Mouse (Mus musculus) embryonic facial prominence, embryonic 15.5 days (tissue): Measurements from ENCODE around the gene Ifne. TPM values are rescaled to one million over a fixed set of nuclear protein-coding genes. Genes with fewer than 3 reads are reported as not detected.
"Not testable (repeated sequence)": the region's sequence is repeated elsewhere in the genome, so short reads cannot be mapped to it uniquely, and the experiment has no call there.

Experiments used
- ATAC-seq: fragments of 200-750 bp; cut with Nextera tagmentation; 2 replicates; pipeline ENCODE4 v1.8.0; 2017; ENCODE audit warnings: low read depth, moderate TSS enrichment; ENCODE audit not compliant: insufficient number of reproducible peaks, low FRiP score, low TSS enrichment
- H3K27ac ChIP-seq: fragments of 300-500 bp; sonication (generic); replicated peaks from 2 replicates; pipeline ENCODE4 v1.5.1; 2015; ENCODE audit warnings: mild to moderate bottlenecking, inconsistent platforms
- H3K27me3 ChIP-seq: fragments of 300-500 bp; sonication (generic); 2 replicates; pipeline ENCODE4 v1.6.1; 2015; ENCODE audit warnings: inconsistent platforms
- H3K36me3 ChIP-seq: fragments of 300-500 bp; sonication (generic); 2 replicates; pipeline ENCODE4 v1.6.1; 2015; ENCODE audit warnings: mild to moderate bottlenecking, inconsistent platforms
- H3K4me1 ChIP-seq: fragments of 300-500 bp; sonication (generic); 2 replicates; pipeline ENCODE4 v1.6.1; 2015; ENCODE audit warnings: inconsistent platforms
- H3K4me2 ChIP-seq: fragments of 300-500 bp; sonication (generic); replicated peaks from 2 replicates; pipeline ENCODE4 v1.6.1; 2015; ENCODE audit warnings: mild to moderate bottlenecking, inconsistent platforms
- H3K4me3 ChIP-seq: fragments of 300-500 bp; sonication (generic); replicated peaks from 2 replicates; pipeline ENCODE4 v1.5.1; 2015; ENCODE audit warnings: mild to moderate bottlenecking, inconsistent platforms
- H3K9ac ChIP-seq: fragments of 300-500 bp; sonication (generic); 2 replicates; pipeline ENCODE4 v1.6.1; 2015; ENCODE audit warnings: inconsistent platforms
- H3K9me3 ChIP-seq: fragments of 300-500 bp; sonication (generic); replicated peaks from 2 replicates; pipeline ENCODE4 v1.6.1; 2016; ENCODE audit warnings: inconsistent platforms
- WGBS: fragments of 180-500 bp; shearing (Covaris S2); methylation state at CpG from one replicate; pipeline ENCODE4 v1.1.7; 2015; 5-methylcytosine and 5-hydroxymethylcytosine counted together
- microRNA counts: library from miRNA; unstranded; fragments of <30 nt; microRNA quantifications from one replicate; lab custom pipeline; 2016
- microRNA-seq: library from miRNA; unstranded; fragments of <30 nt; microRNA quantifications from one replicate; pipeline ENCODE4, GENCODE M21; 2016; ENCODE audit warnings: borderline number of aligned reads
- polyA plus RNA-seq: library from polyadenylated mRNA; unstranded; fragments of >200 nt; fragmentation: Nextera tagmentation; extraction: Ambion mirVana; gene quantifications from 2 replicates; pipeline ENCODE4 v1.2.1, GENCODE M21; 2015

Ifne gene
- polyA plus RNA-seq, 1 experiment from 2014 or later: not detected

DNA sequence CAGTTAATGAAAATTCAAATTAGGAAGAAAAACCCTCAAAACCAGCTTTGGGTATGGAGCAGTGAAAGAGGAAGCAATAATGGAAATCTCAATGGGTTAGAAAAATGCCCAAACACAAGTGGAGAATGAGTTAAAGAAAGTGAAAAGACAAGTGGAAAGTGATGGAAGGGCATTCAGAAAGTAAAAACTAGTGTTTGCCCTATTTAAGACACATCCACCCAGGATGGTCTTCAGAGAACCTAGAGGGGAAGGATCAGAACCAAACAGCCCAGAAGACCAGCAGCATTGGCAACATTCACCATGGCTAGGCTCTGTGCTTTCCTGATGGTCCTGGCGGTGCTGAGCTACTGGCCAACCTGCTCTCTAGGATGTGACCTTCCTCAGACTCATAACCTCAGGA lies 44.8 kb downstream of the Ifne start, which contains the start of gene Ifna5:
Gene Ifna5, plus strand, starts transcription at position 301 of the 400 bp plus-strand sequence.
- not testable (repeated sequence) for H3K4me1 ChIP-seq, H3K27me3 ChIP-seq, ATAC-seq, H3K9ac ChIP-seq, H3K4me2 ChIP-seq, H3K36me3 ChIP-seq, H3K4me3 ChIP-seq, H3K9me3 ChIP-seq, H3K27ac ChIP-seq
- WGBS: 81% methylated on average over 1 of the region's 1 CpGs

DNA sequence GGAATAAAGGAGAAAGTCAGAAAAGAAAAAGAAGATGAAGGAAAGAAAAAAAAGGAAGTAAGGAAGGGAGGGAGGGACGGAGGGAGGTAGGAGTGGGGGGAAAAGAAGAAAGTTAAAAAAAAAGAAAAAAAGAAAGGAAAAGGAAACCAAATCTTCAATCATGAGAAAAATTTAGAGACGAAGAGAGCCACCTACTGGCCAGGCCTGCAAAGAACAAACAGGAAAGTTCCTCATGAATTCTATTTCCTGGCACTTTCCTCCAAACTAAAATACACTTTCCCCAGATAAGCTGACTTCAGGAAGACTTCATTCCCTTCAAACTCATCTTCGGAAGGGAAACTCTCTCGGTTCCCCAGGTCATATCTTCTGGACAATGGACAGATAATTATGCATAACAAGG lies 49.5 kb downstream of the Ifne start:
- Histone ChIP-seq H3K36me3 (no peaks in the 10 kb centered on the region), H3K27ac (no peak overlapping the region), H3K9ac (no peak overlapping the region), H3K4me3 (no peak overlapping the region), H3K9me3 (no peaks in the 10 kb centered on the region), H3K4me1 (no peaks in the 10 kb centered on the region), H3K4me2 (no peak overlapping the region), H3K27me3 (no peaks in the 10 kb centered on the region)
- WGBS: 22% methylated on average over 4 of the region's 4 CpGs
- ATAC-seq: no peak

MicroRNAs within 50 kb of the gene (microRNA counts, 519-probe panel; counts per million panel counts)
- 2,531 counts per million, percentile 58 among the panel's probes with 10 or more counts for microRNA mmu-miR-31 (lab: Ali Mortazavi, UCI)

Small RNAs within 50 kb of the gene (microRNA-seq; reads per million reads assigned to microRNA genes)
- gene Mir31: 593 reads per million, percentile 73 among the genes with 10 or more reads in this experiment

Other genes with a start within 250 kb of the Ifne start
- gene C87499, start 245.8 kb downstream of the Ifne start, polyA plus RNA-seq: not detected in 2 replicates
- gene Ifna13, start 235.7 kb downstream of the Ifne start, polyA plus RNA-seq: not detected in 2 replicates
- gene Ifna16, start 203.3 kb downstream of the Ifne start, polyA plus RNA-seq: not detected in 2 replicates
- not detected in 2 replicates for gene Ifna2, start 196.3 kb downstream of the Ifne start, polyA plus RNA-seq
- not detected in 2 replicates for gene Ifnab, start 188.8 kb downstream of the Ifne start, polyA plus RNA-seq
- gene Gm26566, start 158.4 kb downstream of the Ifne start, polyA plus RNA-seq: 0.72 and 1.2 TPM in 2 replicates
- 90.9 and 93.4 TPM in 2 replicates for gene Klhl9, start 157.7 kb downstream of the Ifne start, polyA plus RNA-seq
- gene Gm13271, start 125.3 kb downstream of the Ifne start, polyA plus RNA-seq: not detected in 2 replicates
- 0.32 and 0.75 TPM in 2 replicates for gene Gm13283, start 120.1 kb downstream of the Ifne start, polyA plus RNA-seq
- 0.49 and 0.58 TPM in 2 replicates for gene Gm13290, start 106.4 kb downstream of the Ifne start, polyA plus RNA-seq
- not detected in 2 replicates for gene Gm13289, start 103.3 kb downstream of the Ifne start, polyA plus RNA-seq
- not detected in 2 replicates for gene Gm13272, start 100.4 kb downstream of the Ifne start, polyA plus RNA-seq
- gene Ifnz, start 98.1 kb downstream of the Ifne start, polyA plus RNA-seq: 0.28 and 0.69 TPM in 2 replicates
- gene Gm13276, start 94.5 kb downstream of the Ifne start, polyA plus RNA-seq: 1.0 TPM in 1 of 2 replicates, not detected in the other
- gene Gm13277, start 91.6 kb downstream of the Ifne start, polyA plus RNA-seq: not detected in 2 replicates
- gene Gm13278, start 88.7 kb downstream of the Ifne start, polyA plus RNA-seq: not detected in 2 replicates
- not detected in 2 replicates for gene Gm13275, start 85.7 kb downstream of the Ifne start, polyA plus RNA-seq
- not detected in 2 replicates for gene Gm13279, start 82.8 kb downstream of the Ifne start, polyA plus RNA-seq
- 1.7 TPM in 2 replicates for gene Gm13285, start 80.5 kb downstream of the Ifne start, polyA plus RNA-seq
- gene Gm13287, start 76.9 kb downstream of the Ifne start, polyA plus RNA-seq: not detected in 2 replicates
- not detected in 2 replicates for gene Gm13288, start 74.7 kb downstream of the Ifne start, polyA plus RNA-seq
- not detected in 2 replicates for gene Ifna7, start 64.0 kb downstream of the Ifne start, polyA plus RNA-seq
- not detected in 2 replicates for gene Ifna11, start 60.2 kb downstream of the Ifne start, polyA plus RNA-seq
- not detected in 2 replicates for gene Ifna6, start 52.8 kb downstream of the Ifne start, polyA plus RNA-seq
- gene Ifna5, start 44.7 kb downstream of the Ifne start, polyA plus RNA-seq: not detected in 2 replicates
- gene Ifna4, start 38.3 kb downstream of the Ifne start, polyA plus RNA-seq: not detected in 2 replicates
- gene Ifna1, start 30.1 kb downstream of the Ifne start, polyA plus RNA-seq: not detected in 2 replicates